ENCODE assay signal across 18 mouse cellular contexts in genomic region chr11:68233469-68233965, GRCm38 (mm10).
DNase-seq lines count a peak whose midpoint lies in the region; ATAC-seq and TF ChIP-seq lines count a peak whose summit lies in the region.
"Had no signal": no experiment of that assay in that cellular context is flagged by ENCODE, and none has a peak within 500 bp of the region (broad histone marks: within the 10 kb centered on the region; RNA-seq: fewer than 3 reads in every experiment).

No protein-coding gene starts in this region.

- peak; percentile 27; the same call in 1 of the 2 replicates for ATAC-seq in midbrain, postnatal 0 days (ENCODE audit: low FRiP score)
- ATAC-seq in midbrain, embryonic 15.5 days (replicated peaks), result no peak
- peak; percentile 90 for ATAC-seq in hindbrain, embryonic 16.5 days
- ATAC-seq in kidney, embryonic 16.5 days (ENCODE audit: low FRiP score, low TSS enrichment), result no peak
- ATAC-seq: intestine, embryonic 15.5 days had no signal

- H3K27me3 ChIP-seq in midbrain, postnatal 0 days (ENCODE audit: insufficient read depth, low read length), result no peaks in the 10 kb centered on the region
- H3K27me3 ChIP-seq in midbrain, embryonic 15.5 days (replicated peaks), result peaks cover 29% of the 10 kb centered on the region
- H3K27me3 ChIP-seq in hindbrain, embryonic 16.5 days (replicated peaks; ENCODE audit: control insufficient read depth, insufficient read depth, low read length), result peaks cover 12% of the 10 kb centered on the region
- H3K27me3 ChIP-seq in kidney, embryonic 16.5 days (ENCODE audit: insufficient read depth, low read length), result no peaks in the 10 kb centered on the region
- H3K27me3 ChIP-seq: embryonic facial prominence, embryonic 12.5 days; intestine, embryonic 15.5 days; limb, embryonic 13.5 days had no signal

- H3K4me2 ChIP-seq in midbrain, postnatal 0 days (ENCODE audit: low read depth, low read length, poor library complexity, severe bottlenecking), result no peak overlapping the region
- no peak overlapping the region for H3K4me2 ChIP-seq in midbrain, embryonic 15.5 days
- H3K4me2 ChIP-seq in hindbrain, embryonic 16.5 days (ENCODE audit: low read length), result no peak overlapping the region
- H3K4me2 ChIP-seq in kidney, embryonic 16.5 days (replicated peaks; ENCODE audit: low read depth, low read length), result no peak overlapping the region
- H3K4me2 ChIP-seq: embryonic facial prominence, embryonic 12.5 days; heart, embryonic 11.5 days; intestine, embryonic 15.5 days; limb, embryonic 13.5 days had no signal

- 72% methylated on average over 9 of the region's 9 CpGs for WGBS in midbrain, postnatal 0 days
- WGBS in midbrain, embryonic 15.5 days, result 69% methylated on average over 9 of the region's 9 CpGs
- WGBS in hindbrain, embryonic 16.5 days, result 59% methylated on average over 9 of the region's 9 CpGs
- WGBS in kidney, embryonic 16.5 days, result 77% methylated on average over 9 of the region's 9 CpGs

- no peak overlapping the region for H3K4me3 ChIP-seq in midbrain, postnatal 0 days (ENCODE audit: low read depth, low read length)
- no peak overlapping the region for H3K4me3 ChIP-seq in midbrain, embryonic 15.5 days
- H3K4me3 ChIP-seq in hindbrain, embryonic 16.5 days (ENCODE audit: low read length), result no peak overlapping the region
- no peak overlapping the region for H3K4me3 ChIP-seq in kidney, embryonic 16.5 days (ENCODE audit: low read length)
- H3K4me3 ChIP-seq: embryonic facial prominence, embryonic 12.5 days; intestine, embryonic 15.5 days; layer of hippocampus, adult 2 months; limb, embryonic 13.5 days had no signal

- no peaks in the 10 kb centered on the region for H3K4me1 ChIP-seq in midbrain, postnatal 0 days (ENCODE audit: insufficient read depth, low read length)
- H3K4me1 ChIP-seq in midbrain, embryonic 15.5 days, result 0 out of 2 replicates have a peak, but pooled peaks cover 4% of the 10 kb centered on the region
- H3K4me1 ChIP-seq in hindbrain, embryonic 16.5 days (ENCODE audit: control insufficient read depth, insufficient read depth, low read depth, low read length), result peaks cover 6% of the 10 kb centered on the region; the same call in 1 of the 2 replicates
- H3K4me1 ChIP-seq in kidney, embryonic 16.5 days (ENCODE audit: insufficient read depth, low read length), result no peaks in the 10 kb centered on the region

- H3K27ac ChIP-seq in midbrain, postnatal 0 days (ENCODE audit: low read depth, low read length), result no peak overlapping the region
- no peak overlapping the region for H3K27ac ChIP-seq in midbrain, embryonic 15.5 days
- no peak overlapping the region for H3K27ac ChIP-seq in hindbrain, embryonic 16.5 days (ENCODE audit: low read depth, low read length)
- H3K27ac ChIP-seq in kidney, embryonic 16.5 days (ENCODE audit: low read length), result no peak overlapping the region
- H3K27ac ChIP-seq: embryonic facial prominence, embryonic 12.5 days; intestine, embryonic 15.5 days; kidney, postnatal 0 days; layer of hippocampus, adult 2 months; limb, embryonic 13.5 days; liver, embryonic 14.5 days had no signal

- H3K9me3 ChIP-seq in midbrain, postnatal 0 days (ENCODE audit: low read length), result no peaks in the 10 kb centered on the region
- H3K9me3 ChIP-seq in midbrain, embryonic 15.5 days, result no peaks in the 10 kb centered on the region
- no peaks in the 10 kb centered on the region for H3K9me3 ChIP-seq in hindbrain, embryonic 16.5 days (ENCODE audit: control insufficient read depth, low read length)
- no peaks in the 10 kb centered on the region for H3K9me3 ChIP-seq in kidney, embryonic 16.5 days (ENCODE audit: low read length)
- H3K9me3 ChIP-seq: intestine, embryonic 15.5 days had no signal

- TF ChIP-seq CTCF in midbrain, postnatal 0 days (IDR thresholded peaks at IDR 0.05), result no peak

- DNase-seq in midbrain, postnatal 0 days (ENCODE audit: low spot score), result peak; percentile 69
- DNase-seq in cerebellum, adult 11-12 months, result peak; percentile 97
- DNase-seq in cerebellum, postnatal 10 days, result peak; percentile 86 to 93
- no peak for DNase-seq in embryo, embryonic 10 days (ENCODE audit: low spot score)
- DNase-seq in natural killer cell, adult 2 months (ENCODE audit: low spot score in 2 of 2), result no peak
- DNase-seq: gastrocnemius, postnatal 25 days; heart, postnatal 14 days; retina, postnatal 1 day had no signal

- H3K36me3 ChIP-seq in midbrain, postnatal 0 days (ENCODE audit: insufficient read depth, low read length), result no peaks in the 10 kb centered on the region
- no peaks in the 10 kb centered on the region for H3K36me3 ChIP-seq in midbrain, embryonic 15.5 days (replicated peaks)
- H3K36me3 ChIP-seq in hindbrain, embryonic 16.5 days (ENCODE audit: control insufficient read depth, insufficient read depth, low read length), result no peaks in the 10 kb centered on the region
- H3K36me3 ChIP-seq in kidney, embryonic 16.5 days (ENCODE audit: insufficient read depth, low read length), result no peaks in the 10 kb centered on the region
- H3K36me3 ChIP-seq: embryonic facial prominence, embryonic 12.5 days; intestine, embryonic 15.5 days; limb, embryonic 13.5 days had no signal

- no peak overlapping the region for H3K9ac ChIP-seq in midbrain, postnatal 0 days (replicated peaks; ENCODE audit: low read length, poor library complexity, severe bottlenecking)
- no peak overlapping the region for H3K9ac ChIP-seq in midbrain, embryonic 15.5 days
- no peak overlapping the region for H3K9ac ChIP-seq in hindbrain, embryonic 16.5 days (ENCODE audit: low read depth, low read length)
- no peak overlapping the region for H3K9ac ChIP-seq in kidney, embryonic 16.5 days (replicated peaks; ENCODE audit: low read length)
- H3K9ac ChIP-seq: embryonic facial prominence, embryonic 12.5 days; intestine, embryonic 15.5 days; limb, embryonic 13.5 days; liver, embryonic 14.5 days had no signal

Comparison
In these comparisons a context has a peak if more than half of its experiments do, and no peak if none do; other contexts are left out.
1. ATAC-seq: peak in midbrain, postnatal 0 days (single experiment) and hindbrain, embryonic 16.5 days (single experiment); none in midbrain, embryonic 15.5 days (single experiment) and kidney, embryonic 16.5 days (single experiment).
2. DNase-seq: peak in midbrain, postnatal 0 days (single experiment), cerebellum, adult 11-12 months (single experiment) and cerebellum, postnatal 10 days (2 of 2); none in embryo, embryonic 10 days (single experiment) and natural killer cell, adult 2 months (0 of 2).